Mouse (Mus musculus): ENCODE measurements around the gene Ctnna2.
A peak's percentile ranks its signal among the peaks of the same experiment; 100 is the strongest.

Gene Ctnna2

GRCm38 (mm10) chr6:77979241-77979961 is at the start of gene Ctnna2:
Gene Ctnna2 (minus strand): TSS chr6:77979699.
- DNase-seq (ENCODE audit: low spot score in 2 of 2), result peak; percentile 94 to 96

DNA sequence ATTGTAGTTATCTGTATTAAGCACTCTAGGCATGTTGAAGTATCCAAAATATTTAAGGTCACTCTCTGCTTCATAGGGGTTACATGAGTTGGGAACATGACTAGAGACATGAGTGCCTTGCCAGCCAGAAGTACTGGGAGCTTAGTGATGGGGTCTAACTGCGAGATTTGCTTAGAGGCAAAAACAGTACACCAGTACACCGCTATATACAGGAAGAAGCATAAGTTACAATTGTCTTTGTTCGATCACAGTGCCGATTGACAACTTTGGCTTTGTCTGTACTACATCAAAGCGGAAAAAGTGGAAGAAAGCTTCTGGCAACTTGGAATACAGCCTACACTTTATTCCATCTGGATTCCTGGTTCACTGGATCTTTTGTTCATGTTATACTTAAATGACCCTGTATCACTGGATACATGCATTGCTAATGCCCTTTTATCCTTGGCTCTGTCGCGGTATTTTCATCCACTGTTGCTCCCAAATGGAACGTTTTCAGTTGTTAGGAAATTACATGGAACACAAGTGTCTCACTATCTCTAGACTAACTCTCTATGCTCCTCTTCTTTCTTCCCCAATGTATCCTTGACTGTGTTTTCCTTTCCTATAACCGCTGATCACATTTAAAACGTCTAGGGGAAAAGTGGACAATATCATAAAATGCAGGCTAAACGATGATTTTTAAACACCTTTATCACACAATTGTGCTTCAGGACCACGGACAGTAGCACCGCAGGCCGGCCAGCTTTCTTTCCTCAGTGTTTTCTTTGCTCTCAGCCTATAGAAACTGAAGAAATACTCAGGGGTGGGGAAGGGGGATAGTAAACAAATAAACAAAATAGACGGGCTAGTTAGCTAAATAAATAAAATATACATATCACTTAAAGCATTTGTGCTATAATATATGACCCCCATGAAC is 896 bp upstream of the Ctnna2 start:
- DNase-seq (ENCODE audit: low spot score in 2 of 2), result no peak

- no peak for DNase-seq (ENCODE audit: low spot score in 2 of 2)
These were observed 841 bp downstream of the Ctnna2 start for GRCm38 (mm10) chr6:77978476-77979240.

GRCm38 (mm10) chr6:77970545-77971242 is 8.8 kb downstream of the Ctnna2 start:
- no peak for DNase-seq (ENCODE audit: low spot score in 2 of 2)

GRCm38 (mm10) chr6:77969774-77970173 is 9.7 kb downstream of the Ctnna2 start:
- DNase-seq (ENCODE audit: low spot score in 2 of 2), result no peak

DNA sequence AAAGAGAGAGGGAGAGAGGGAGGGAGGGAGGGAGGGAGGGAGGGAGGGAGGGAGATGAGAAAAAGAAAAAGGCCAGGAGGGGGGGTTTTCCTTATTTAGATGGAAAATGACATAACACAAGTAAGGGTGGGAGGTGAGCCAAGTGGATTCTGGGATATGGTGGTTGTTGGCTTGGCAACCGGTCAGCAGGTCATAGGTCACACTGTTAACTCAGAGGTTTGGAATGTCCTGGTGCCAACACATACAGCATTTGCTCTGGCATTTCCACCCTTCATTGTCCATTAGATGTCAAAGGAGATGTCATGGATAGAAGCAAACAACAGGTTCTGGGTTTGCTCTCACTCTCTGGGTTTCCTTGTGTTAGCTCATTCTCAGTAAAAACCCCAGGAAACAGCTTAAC is 17.5 kb downstream of the Ctnna2 start:
- no peak for DNase-seq (ENCODE audit: low spot score in 2 of 2)

DNA sequence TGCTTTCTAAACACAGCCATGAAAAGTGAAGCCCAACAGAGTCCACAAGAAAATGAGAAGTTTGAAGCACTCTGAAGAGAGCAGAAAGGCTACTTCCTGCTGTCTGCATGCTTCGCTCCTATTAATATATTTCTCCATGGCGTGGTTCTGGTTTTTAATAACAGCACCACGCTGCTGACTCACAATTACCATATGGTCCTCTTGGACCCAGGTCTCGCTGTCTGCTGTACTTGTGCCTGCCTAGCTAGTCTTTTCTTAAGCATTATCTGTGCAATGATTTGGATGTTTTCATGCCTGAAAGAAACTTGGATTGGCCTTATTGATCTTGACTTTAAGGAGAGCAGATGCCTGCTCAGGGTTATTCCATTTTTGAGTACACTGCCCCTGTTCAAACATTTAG is 28.2 kb downstream of the Ctnna2 start:
- DNase-seq (ENCODE audit: low spot score in 2 of 2), result peak in 1 of 2 experiments; percentile 8

DNA sequence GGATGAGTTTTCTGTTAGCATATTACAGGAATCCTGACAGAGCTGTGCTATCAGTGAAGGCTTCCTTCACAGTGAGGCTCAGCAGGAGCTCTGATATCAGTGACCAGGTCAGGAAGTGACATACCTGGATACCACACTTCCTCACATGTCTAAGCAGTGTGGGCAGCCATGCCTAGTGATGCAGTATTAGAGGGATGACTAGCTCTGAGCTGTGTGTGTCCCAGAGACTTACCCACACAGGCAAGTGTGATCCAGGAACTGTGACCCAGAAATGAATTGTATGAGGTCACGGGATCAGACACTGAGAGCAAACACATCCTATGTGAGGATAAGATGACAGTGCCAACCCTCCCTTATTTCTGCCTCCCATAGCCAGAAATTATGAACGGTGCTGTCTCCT is 28.8 kb downstream of the Ctnna2 start:
- DNase-seq (ENCODE audit: low spot score in 2 of 2), result no peak

DNA sequence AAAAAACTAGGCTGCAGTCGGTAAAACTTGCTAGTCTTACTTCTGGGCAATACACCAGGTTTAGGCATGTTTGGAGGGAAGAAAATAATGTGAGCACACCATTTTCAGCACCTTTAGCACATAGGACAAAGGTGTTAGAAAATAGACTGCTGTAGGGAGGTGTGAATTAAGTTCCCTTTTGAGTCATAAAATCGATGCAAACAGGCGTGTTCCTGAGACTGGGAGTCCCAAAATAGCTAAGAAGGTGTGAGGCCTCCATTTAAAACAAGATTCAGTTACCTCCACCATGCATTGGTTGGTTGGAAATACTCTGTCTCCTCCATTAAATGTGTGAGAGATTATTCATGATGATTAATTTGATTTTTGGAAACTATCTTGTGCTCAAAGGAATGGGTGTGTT is 50.1 kb downstream of the Ctnna2 start:
- no peak for DNase-seq (ENCODE audit: low spot score in 2 of 2)

GRCm38 (mm10) chr6:77873150-77873549 is 106.3 kb downstream of the Ctnna2 start:
- DNase-seq (ENCODE audit: low spot score in 2 of 2), result no peak

DNA sequence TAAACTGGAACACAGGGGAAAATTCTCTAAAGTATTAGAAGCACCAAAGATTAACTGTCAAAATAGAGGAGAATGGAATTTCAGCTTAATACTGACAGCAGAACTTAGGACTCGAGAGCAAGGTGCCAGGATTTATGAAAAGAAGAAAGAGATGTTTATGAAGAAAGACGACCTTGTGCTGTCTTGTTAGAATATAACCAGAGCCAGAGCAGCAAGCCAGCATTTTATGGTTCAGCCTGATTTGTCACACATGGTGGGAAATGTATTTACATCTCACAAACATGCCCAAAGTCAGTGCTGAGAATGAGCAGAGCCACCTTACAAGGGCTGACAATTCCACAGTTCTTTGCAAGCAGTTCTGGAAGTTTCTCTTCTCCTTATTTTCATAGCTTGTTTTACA is 110.2 kb downstream of the Ctnna2 start:
- no peak for DNase-seq (ENCODE audit: low spot score in 2 of 2)

DNA sequence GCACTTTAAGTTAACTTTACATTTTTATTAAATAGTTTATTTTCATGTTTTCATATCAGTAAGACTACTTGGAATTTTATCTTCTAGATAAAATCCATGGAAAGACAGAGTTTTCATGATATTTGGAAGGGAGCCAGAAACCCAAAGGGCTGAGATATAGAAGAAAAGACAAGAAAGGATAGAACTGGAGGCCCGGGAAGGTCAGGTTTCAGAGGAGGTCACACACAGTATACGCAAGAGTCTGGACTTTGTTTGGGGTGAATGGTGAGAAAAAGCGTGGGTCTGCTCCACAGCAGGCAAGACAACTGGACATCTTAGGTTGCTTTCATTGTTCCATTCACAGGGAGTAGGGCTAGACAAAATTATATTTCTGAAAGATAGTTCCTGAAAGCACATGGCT is 111.4 kb downstream of the Ctnna2 start:
- no peak for DNase-seq (ENCODE audit: low spot score in 2 of 2)

DNA sequence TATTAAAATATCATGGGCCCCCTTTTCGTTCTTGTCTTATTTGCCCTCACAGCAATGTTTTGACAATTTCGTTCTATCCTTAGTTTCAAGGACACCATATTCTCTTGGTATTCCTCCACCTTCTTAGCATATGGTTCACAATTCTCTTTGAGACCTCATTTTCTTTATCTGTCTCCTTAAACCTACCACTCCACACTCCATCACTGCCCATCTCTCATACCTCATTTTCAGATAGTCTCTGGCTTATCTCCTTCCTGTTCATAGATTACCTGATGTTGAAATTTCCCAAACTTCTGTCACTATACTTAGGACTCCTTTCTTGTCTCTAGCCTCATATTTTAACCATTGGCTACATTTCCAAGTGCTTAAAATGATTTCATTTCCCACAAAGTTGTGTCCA is 116.1 kb downstream of the Ctnna2 start:
- DNase-seq (ENCODE audit: low spot score in 2 of 2), result no peak

GRCm38 (mm10) chr6:77862781-77863180 is 116.7 kb downstream of the Ctnna2 start:
- DNase-seq (ENCODE audit: low spot score in 2 of 2), result peak; percentile 72 to 82

DNA sequence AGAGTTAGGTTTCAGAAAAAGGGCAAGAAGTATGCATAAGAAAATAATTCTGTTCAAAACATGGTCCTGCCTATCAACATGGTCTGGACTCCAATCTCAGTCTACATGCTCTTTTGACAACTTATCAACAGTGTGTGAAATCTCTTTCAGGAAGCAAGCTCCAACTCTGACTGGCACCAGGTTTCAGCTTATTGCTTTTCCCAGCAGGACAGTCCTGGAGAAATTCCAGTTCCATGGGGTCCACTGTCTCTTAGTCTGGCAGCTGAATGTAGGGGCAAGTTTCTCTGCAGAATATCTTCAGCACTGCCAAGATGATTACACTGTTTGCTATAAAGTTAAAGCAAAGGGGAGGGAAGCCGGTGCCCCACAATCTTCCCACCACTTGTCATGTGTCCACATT is 130.1 kb downstream of the Ctnna2 start:
- no peak for DNase-seq (ENCODE audit: low spot score in 2 of 2)

DNA sequence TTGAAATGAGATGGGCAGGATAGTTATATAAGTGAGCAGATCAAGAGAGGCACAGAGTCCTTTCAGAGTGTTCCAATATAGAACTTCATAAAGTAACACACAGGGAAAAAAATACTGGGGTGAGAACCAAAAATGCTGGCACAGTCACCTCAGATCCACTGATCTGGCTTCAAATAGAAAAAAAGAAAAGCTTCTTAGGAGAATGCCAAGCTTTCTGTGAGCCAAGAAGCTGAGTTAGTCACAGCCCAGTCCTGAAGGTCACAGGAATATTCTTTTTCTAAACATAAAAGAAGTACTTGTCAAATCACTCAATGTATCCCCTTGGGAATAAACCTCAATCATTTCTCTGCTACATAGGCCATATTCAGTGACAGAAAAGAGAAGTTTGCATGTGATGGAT is 130.7 kb downstream of the Ctnna2 start:
- no peak for DNase-seq (ENCODE audit: low spot score in 2 of 2)

DNA sequence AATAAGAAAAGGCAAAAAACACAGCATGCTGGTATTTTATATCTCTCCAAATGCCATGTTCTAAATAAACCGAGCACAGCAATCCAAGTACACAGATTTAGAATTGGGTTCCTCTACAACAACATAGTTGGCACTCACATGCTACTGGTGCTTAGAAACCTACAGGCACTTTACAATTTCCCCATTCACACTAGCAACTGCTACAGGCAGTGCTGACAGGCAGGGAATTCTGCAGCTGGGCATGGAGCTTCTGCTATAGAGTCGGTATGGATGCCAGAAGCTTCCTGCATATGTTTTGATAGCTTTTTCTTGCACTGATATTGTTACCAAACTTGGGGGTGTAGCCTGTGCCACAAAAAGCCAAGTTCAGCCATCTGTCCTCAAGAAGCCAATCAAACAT is 131.8 kb downstream of the Ctnna2 start:
- DNase-seq (ENCODE audit: low spot score in 2 of 2), result peak; percentile 43 to 56

- DNase-seq (ENCODE audit: low spot score in 2 of 2), result no peak
These were observed 140.4 kb downstream of the Ctnna2 start for GRCm38 (mm10) chr6:77839076-77839475.

GRCm38 (mm10) chr6:77838653-77839052 is 140.8 kb downstream of the Ctnna2 start:
- DNase-seq (ENCODE audit: low spot score in 2 of 2), result no peak

GRCm38 (mm10) chr6:77837543-77837942 is 142.0 kb downstream of the Ctnna2 start:
- DNase-seq (ENCODE audit: low spot score in 2 of 2), result no peak

- no peak for DNase-seq (ENCODE audit: low spot score in 2 of 2)
These were observed 144.8 kb downstream of the Ctnna2 start for GRCm38 (mm10) chr6:77834680-77835079.

DNA sequence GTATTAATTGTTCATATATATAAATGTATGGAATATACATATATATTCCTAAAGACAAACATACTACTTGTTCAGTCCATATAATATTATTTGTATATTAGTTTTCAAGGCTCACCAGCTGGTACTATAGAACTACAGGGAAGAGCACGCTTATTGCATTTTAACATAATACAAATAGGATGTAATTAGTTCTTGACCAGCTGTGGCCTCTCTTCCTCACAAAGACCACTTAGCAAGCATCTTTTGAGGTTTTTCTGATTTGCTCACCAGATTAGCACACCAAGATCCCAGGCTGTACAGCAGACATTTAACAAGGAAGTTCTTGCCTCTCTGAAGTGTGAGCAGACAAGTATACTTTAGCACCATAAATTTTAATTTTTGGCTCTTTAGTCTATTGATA is 152.0 kb downstream of the Ctnna2 start:
- DNase-seq (ENCODE audit: low spot score in 2 of 2), result no peak

Measured in left cerebral cortex, adult 9 months (tissue).